Mouse (Mus musculus): ENCODE data around the gene Metrn. TPM values are rescaled to one million over a fixed set of nuclear protein-coding genes. Genes with fewer than 3 reads are reported as not detected.
A peak's percentile ranks its signal among the peaks of the same experiment; 100 is the strongest.

Metrn gene
- polyA plus RNA-seq, 1 experiment, result 44.4 TPM

GRCm38 (mm10) chr17:25831451-25832281 lies 34.7 kb upstream of the Metrn start:
- Histone ChIP-seq H3K4me3 (peak overlapping the region; percentile 52), H3K79me2 (ENCODE audit: control insufficient read depth, insufficient read depth) (peaks cover 37% of the 10 kb centered on the region), H3ac (ENCODE audit: control insufficient read depth, insufficient read length) (peak overlapping the region; percentile 46), H3K27me3 (ENCODE audit: control insufficient read depth, insufficient read depth, insufficient read length) (no peaks in the 10 kb centered on the region), H3K36me3 (ENCODE audit: control insufficient read depth, insufficient read depth) (no peaks in the 10 kb centered on the region), H3K4me2 (ENCODE audit: low read depth) (peak overlapping the region; percentile 94)
- TF ChIP-seq USF1 (IDR thresholded peaks at IDR 0.05; ENCODE audit: low read depth) (no peak), POLR2AphosphoS2 (IDR thresholded peaks at IDR 0.05; ENCODE audit: insufficient read length, low read depth) (peak; percentile 73), POLR2A (IDR thresholded peaks at IDR 0.05; ENCODE audit: insufficient read length, low read depth) (peak; percentile 3)

DNA sequence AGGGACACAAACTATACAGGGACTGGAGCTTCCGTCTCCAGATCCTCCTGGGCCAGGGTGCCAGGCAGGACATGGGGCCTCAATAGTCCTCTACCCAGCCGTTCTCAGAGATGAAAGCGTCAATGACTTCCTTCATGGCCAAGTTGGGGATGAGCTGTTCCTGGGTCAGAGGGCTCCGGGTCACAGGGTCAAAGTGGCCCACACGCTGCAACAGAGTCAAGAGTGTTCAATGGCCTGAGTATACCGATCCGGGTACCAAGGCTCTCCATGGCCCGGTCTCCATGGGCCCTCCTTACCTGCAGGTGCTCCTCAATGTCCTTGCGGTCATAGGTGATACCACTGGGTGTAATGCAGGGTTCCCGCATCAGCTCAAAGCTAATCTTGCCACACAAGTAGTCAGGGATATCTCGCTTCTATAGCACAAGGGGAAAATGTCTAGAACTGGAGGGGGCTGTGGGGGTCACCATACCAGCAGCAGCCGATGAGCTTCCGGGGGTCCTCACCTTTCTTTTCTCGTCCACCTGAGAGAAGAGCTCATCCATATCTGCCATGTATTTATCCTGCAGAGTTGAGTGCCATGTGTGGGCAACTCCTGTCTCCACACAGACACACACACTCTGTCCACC lies 34.0 kb upstream of the Metrn start:
- peak overlapping the region; percentile 52 for H3K4me3 ChIP-seq
- H3K27me3 ChIP-seq (ENCODE audit: control insufficient read depth, insufficient read depth, insufficient read length), result no peaks in the 10 kb centered on the region
- peak overlapping the region; percentile 94 for H3K4me2 ChIP-seq (ENCODE audit: low read depth)
- H3ac ChIP-seq (ENCODE audit: control insufficient read depth, insufficient read length), result no peak overlapping the region
- peak; percentile 9 for TF ChIP-seq POLR2A (IDR thresholded peaks at IDR 0.05; ENCODE audit: insufficient read length, low read depth)
- no peak for TF ChIP-seq POLR2AphosphoS2 (IDR thresholded peaks at IDR 0.05; ENCODE audit: insufficient read length, low read depth)
- peaks cover 37% of the 10 kb centered on the region for H3K79me2 ChIP-seq (ENCODE audit: control insufficient read depth, insufficient read depth)
- H3K36me3 ChIP-seq (ENCODE audit: control insufficient read depth, insufficient read depth), result no peaks in the 10 kb centered on the region

GRCm38 (mm10) chr17:25830200-25830753 lies 33.3 kb upstream of the Metrn start:
- Histone ChIP-seq H3K4me2 (ENCODE audit: low read depth) (no peak overlapping the region), H3ac (ENCODE audit: control insufficient read depth, insufficient read length) (no peak overlapping the region), H3K79me2 (ENCODE audit: control insufficient read depth, insufficient read depth) (peaks cover 37% of the 10 kb centered on the region), H3K4me3 (peak overlapping the region; percentile 32), H3K36me3 (ENCODE audit: control insufficient read depth, insufficient read depth) (no peaks in the 10 kb centered on the region), H3K27me3 (ENCODE audit: control insufficient read depth, insufficient read depth, insufficient read length) (no peaks in the 10 kb centered on the region)
- TF ChIP-seq E2F4 (IDR thresholded peaks at IDR 0.05; ENCODE audit: insufficient read depth) (no peak), POLR2A (IDR thresholded peaks at IDR 0.05; ENCODE audit: insufficient read length, low read depth) (peak; percentile 26)

DNA sequence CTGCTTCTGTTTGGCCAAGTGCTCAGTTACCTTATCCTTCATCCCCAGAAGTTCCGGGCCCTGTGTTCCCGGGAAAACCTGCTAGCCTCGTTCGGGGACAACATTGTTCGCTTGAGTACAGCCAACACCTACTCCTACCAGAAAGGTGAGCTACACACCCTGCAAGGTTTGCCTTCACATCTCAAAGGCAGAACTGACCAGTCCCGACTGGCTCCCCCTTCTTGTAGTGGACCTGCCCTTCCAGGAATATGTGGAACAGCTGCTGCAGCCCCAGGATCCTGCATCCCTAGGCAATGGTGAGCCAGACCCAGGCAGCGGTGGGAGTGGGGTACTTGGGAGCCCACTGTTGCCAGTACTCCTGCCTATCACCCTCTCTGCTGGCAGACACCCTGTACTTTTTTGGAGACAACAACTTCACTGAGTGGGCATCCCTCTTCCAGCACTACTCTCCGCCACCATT lies 32.7 kb upstream of the Metrn start:
- Histone ChIP-seq H3K4me3 (peak overlapping the region; percentile 32), H3K36me3 (ENCODE audit: control insufficient read depth, insufficient read depth) (no peaks in the 10 kb centered on the region), H3ac (ENCODE audit: control insufficient read depth, insufficient read length) (peak overlapping the region; percentile 13), H3K79me2 (ENCODE audit: control insufficient read depth, insufficient read depth) (peaks cover 35% of the 10 kb centered on the region), H3K27me3 (ENCODE audit: control insufficient read depth, insufficient read depth, insufficient read length) (no peaks in the 10 kb centered on the region), H3K4me2 (ENCODE audit: low read depth) (peak overlapping the region; percentile 62)
- no peak for TF ChIP-seq TCF3 (IDR thresholded peaks at IDR 0.05; ENCODE audit: insufficient read length, low read depth)
- no peak for TF ChIP-seq SRF (IDR thresholded peaks at IDR 0.05; ENCODE audit: control insufficient read depth, insufficient read length, low read depth)
- TF ChIP-seq REST (IDR thresholded peaks at IDR 0.05; ENCODE audit: insufficient read depth, insufficient read length), result no peak
- TF ChIP-seq POLR2A (IDR thresholded peaks at IDR 0.05; ENCODE audit: insufficient read length, low read depth), result peak; percentile 13
- TF ChIP-seq MAX (IDR thresholded peaks at IDR 0.05; ENCODE audit: low read depth), result no peak
- TF ChIP-seq MYOG (IDR thresholded peaks at IDR 0.05; ENCODE audit: control insufficient read depth in 1 of 3, insufficient read depth in 1 of 3, insufficient read length in 2 of 3, low read depth in 2 of 3), result no peak
- no peak for TF ChIP-seq TCF12 (IDR thresholded peaks at IDR 0.05; ENCODE audit: insufficient read depth, poor library complexity, severe bottlenecking)
- no peak for TF ChIP-seq USF1 (IDR thresholded peaks at IDR 0.05; ENCODE audit: low read depth)
- no peak for TF ChIP-seq MYOD1 (IDR thresholded peaks at IDR 0.05; ENCODE audit: control insufficient read depth in 1 of 3, insufficient read length in 2 of 3, low read depth in 2 of 3)
- no peak for TF ChIP-seq CEBPB (IDR thresholded peaks at IDR 0.05; ENCODE audit: insufficient read depth, poor library complexity, severe bottlenecking)
- TF ChIP-seq POLR2AphosphoS2 (IDR thresholded peaks at IDR 0.05; ENCODE audit: insufficient read length, low read depth), result peak; percentile 74
- TF ChIP-seq E2F4 (IDR thresholded peaks at IDR 0.05; ENCODE audit: insufficient read depth), result no peak

GRCm38 (mm10) chr17:25828712-25829557 lies 32.0 kb upstream of the Metrn start, which contains the start of gene Jmjd8:
Gene Jmjd8 (plus strand): TSS chr17:25828867.
- TF ChIP-seq MYOG (IDR thresholded peaks at IDR 0.05; ENCODE audit: control insufficient read depth in 1 of 3, insufficient read depth in 1 of 3, insufficient read length in 2 of 3, low read depth in 2 of 3) (no peak), TCF12 (IDR thresholded peaks at IDR 0.05; ENCODE audit: insufficient read depth, poor library complexity, severe bottlenecking) (no peak), POLR2A (IDR thresholded peaks at IDR 0.05; ENCODE audit: insufficient read length, low read depth) (peak; percentile 74), CEBPB (IDR thresholded peaks at IDR 0.05; ENCODE audit: insufficient read depth, poor library complexity, severe bottlenecking) (0 out of 2 replicates have a peak, but pooled peaks have one; percentile 19), POLR2AphosphoS2 (IDR thresholded peaks at IDR 0.05; ENCODE audit: insufficient read length, low read depth) (peak; percentile 74)
- H3K4me3 ChIP-seq, result peak within 1 kb of the TSS; percentile 32
- H3K4me2 ChIP-seq (ENCODE audit: low read depth), result peak within 1 kb of the TSS; percentile 62
- H3ac ChIP-seq (ENCODE audit: control insufficient read depth, insufficient read length), result peak within 1 kb of the TSS; percentile 13
- H3K79me2 ChIP-seq (ENCODE audit: control insufficient read depth, insufficient read depth), result peaks cover 28% of the 10 kb centered on the region
- no peaks in the 10 kb centered on the region for H3K36me3 ChIP-seq (ENCODE audit: control insufficient read depth, insufficient read depth)
- no peaks in the 10 kb centered on the region for H3K27me3 ChIP-seq (ENCODE audit: control insufficient read depth, insufficient read depth, insufficient read length)
